Mouse (Mus musculus) gastrocnemius, adult 18-20 months (tissue): Measurements from ENCODE around the gene Clic1. TPM values are rescaled to one million over a fixed set of nuclear protein-coding genes. Genes with fewer than 3 reads are reported as not detected.

Source experiments
- DNase-seq: peaks from one replicate; pipeline ENCODE4 v3.0.0; 2021; ENCODE audit warnings: low spot score
- total RNA-seq, 2 experiments: library from RNA; stranded (reverse); gene quantifications; 2 replicates each; pipeline ENCODE4 v1.2.3; 2021

Gene Clic1
- total RNA-seq, 2 experiments from 2014 or later = 7.5 to 11.6 TPM

DNA sequence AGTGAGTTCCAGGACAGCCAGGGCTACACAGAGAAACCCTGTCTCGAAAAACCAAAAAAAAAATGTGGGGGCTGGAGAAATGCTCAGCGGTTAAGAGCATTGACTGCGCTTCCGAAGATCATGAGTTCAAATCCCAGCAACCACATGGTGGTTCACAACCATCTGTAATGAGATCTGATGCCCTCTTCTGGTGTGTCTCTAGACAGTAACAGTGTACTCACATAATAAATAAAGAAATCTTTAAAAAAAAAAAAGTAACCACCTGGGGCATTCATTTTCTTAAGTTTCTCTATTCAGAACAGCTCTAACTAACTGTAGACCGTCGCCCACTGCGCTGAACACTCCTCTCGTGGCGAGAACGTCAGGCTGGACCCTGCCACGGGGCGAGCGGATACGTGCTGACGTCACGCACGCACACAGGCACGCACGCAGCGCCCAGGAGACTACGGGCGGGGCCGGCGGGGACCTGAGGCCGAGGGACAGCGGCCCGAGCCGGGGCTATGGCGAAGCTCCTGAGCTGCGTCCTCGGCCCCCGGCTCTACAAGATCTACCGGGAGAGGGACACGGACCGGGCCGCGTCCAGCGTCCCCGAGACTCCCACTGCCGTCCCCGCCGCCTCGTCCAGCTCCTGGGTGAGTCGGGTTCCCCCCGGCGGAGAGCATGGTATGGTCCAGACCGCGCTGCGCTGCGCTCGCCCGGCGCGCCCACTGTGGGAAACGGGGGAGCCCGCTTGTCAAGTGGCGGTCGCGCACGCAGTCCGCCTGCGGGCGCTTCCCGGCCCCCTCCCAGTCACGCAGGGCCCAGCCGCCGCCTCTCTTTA lies 39.3 kb downstream of the Clic1 start, which contains the start of gene Abhd16a:
Gene Abhd16a, plus strand, starts transcription at position 439 of the 820 bp plus-strand sequence.
- peak; percentile 94 for DNase-seq

DNA sequence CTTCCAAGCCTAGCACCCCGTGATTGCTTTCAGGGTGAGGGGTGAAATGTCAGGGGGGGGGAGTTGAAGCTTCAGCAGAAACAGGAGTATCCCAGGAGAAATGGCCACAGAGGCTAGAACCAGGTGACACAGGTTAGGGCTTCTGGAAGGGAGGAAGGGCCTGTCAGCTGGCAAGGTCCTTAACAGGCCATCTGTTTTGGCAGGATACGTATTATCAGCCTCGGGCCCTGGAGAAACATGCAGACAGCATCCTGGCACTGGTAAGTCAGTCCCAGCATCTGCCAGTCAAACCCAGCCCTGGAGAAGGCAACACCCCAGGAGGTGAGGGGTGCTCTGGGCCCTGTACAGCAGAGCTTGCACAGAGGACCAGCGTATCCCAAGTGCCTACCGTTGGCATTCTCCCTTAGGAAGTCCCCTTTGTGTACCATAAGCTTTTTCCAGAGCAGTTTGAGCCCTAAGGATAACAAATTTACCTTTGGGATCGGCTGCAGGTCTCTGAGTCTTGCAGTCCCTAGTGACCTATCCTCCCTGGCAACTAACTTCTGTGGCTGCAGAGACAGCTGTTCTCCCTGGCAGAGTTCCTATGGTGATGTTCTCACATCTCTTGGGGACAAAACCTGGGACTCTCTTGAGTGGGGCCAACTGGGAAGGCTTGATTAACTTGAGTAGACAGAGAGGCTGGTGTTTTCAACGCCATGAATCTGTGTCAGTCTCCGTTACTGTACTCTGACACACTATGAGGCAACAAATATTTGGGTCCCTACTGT lies 40.6 kb downstream of the Clic1 start:
- DNase-seq = peak; percentile 69

DNA sequence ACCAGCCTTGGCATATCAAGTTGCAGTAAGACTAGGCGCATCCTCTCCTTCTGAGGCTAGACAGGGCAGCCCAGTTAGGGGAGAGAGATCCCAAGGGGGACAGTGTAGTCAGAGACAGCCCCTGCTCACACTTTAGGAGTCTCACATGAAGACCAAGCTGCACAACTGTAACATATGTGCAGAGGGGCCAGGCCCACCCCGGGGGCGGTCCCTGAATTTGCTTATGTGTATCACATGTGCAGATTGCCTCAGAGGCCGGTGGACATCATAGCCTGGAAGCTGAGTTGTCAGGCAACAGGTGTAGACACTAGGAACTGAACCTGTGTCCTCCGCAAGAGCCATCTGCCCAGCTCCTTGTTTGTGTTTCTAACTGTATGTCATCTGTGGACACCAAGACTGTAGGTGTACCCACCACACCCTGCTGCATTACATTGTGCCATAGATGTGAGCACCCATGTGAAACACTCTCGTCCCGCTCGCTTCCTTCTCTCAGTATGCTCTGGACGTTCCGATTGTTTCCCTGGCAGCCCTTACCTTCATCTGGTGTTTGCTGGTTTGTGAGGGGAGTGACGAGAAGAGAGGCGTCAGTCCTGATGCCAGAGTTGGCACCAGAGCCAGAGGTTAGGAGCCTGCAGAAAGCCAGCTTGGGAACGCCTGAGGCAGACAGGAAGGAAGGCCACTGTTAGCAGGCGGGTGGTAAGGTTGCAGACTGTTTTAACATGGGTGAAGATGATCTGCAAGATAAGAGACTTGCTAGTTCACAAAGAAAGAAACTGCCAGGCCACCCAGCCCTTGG lies 42.8 kb downstream of the Clic1 start:
- no peak for DNase-seq

DNA sequence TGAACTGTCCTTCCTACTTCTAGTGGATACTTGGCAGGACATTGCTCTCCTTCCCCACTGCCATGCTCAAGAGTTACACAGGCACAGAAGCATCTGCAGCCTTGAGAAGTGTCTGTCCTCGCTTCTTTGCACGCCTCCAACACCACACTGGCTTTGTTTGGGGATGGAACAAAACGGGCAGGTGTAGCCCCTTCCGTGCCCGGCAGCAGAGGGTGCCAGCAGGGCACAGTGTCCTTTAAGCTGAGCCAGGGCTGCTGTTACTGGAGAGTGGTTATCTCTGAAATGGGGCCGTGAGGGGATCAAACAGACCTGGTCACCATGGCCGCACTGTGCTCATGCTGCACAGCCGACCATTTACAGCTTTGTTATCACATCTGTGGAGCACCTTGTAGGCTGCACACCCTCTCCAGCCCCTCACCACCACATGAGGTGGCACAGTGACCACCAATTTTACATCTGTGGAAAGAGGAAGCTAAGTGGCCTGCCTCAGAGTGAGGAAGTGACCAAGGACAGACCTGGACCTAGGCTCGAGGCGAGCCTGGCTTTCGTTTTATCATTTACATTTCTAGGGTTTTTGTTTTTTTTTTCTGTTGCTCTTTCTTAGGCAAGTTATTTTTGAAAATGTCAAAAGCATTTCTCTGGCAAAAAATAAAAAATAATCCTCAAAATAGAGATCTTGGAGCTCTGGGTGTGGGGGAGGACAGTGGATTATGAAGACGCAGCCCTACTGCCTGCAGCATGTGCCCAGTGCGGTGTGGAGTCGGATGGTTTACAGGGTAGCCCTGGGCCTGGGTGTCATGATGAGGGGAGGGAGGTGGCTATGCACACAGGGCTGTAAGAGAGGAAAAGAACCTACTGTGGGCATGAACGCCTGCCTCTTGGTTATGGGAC lies 45.0 kb downstream of the Clic1 start:
- no peak for DNase-seq

DNA sequence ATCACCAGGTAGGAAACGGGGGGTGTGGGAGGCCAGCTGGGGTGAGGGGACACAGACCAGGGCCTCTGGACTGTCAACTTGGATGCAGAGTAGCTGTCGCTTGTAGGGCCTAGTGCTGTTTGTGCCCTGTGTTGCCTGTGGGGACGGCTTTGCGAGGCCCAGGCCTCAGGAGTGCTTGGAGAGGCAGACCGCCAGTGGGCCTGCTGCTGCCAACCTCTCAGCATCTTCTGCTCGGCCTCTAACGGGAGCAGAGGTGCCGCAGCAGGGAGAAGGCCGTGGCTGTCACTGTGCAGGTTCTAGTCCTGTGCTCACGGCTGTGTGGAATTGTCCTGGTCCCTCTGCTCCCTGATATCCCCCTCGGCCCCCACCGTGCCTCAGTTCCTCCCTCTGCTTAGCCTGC lies 46.8 kb downstream of the Clic1 start:
- DNase-seq = no peak

DNA sequence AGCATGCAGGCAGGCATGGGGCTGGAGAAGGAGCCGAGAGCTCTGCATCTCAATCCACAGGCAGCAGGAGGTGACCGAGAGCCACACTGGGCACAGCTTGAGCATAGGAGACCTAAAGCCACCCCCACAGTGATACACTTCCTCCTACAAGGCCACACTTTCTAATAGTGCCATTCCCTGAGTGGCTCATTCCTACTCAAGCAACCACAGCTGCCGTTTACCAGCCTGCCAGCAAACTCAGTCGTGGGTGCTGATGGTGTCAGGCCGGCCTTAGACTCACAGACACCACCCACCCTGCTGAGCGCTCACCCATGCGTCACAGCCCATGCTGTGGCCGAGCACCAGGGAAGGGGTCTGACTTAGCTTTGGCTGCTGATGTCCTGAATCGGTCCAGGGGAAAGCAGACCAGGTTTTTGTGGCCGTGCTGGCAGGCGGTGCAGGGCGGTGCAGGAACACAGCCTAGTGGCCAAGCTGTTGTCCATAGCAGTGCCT lies 47.4 kb downstream of the Clic1 start:
- no peak for DNase-seq

DNA sequence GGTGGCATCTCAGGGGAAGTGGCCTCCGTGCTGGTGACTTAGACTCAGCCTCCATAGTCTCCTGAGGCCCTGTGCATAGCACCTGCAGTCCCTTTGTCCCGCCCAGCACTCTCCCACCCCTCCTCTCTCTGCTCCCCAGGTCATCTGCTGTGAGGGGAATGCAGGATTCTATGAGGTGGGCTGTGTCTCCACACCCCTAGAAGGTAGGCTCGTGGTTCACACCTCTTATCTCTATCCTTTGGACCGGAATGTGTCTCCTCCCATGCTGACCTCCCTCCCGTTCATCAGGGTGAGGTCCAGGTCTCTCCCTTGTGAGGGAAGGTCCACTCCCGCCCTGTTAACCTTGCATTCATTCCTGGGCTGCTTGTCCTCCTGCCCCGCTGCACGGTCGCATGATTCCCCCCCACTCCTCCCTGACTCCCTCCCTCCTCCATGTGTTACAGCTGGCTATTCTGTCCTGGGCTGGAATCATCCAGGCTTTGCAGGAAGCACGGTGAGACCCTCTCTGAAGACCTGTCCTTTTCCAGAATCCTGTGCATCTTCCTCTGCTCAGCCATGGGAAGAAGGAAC lies 50.5 kb downstream of the Clic1 start:
- DNase-seq = no peak

DNA sequence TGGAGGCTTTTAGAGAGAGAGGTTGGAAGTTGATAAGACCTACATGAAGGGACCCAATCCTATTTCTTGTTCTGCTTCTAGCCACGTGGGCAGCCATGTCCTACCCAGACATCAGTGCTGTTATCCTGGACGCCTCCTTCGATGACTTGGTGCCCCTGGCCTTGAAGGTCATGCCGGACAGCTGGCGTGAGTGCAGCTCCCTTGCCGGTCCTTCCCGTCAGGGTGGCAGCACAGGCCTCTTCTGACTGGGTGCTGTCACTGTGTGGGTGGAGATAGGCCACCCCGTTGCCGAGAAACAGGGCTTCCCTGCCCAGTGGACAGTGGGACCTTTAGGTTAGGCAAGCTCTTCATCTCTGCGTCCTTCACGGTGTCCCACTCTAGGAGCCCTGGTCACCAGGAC lies 51.4 kb downstream of the Clic1 start:
- no peak for DNase-seq

DNA sequence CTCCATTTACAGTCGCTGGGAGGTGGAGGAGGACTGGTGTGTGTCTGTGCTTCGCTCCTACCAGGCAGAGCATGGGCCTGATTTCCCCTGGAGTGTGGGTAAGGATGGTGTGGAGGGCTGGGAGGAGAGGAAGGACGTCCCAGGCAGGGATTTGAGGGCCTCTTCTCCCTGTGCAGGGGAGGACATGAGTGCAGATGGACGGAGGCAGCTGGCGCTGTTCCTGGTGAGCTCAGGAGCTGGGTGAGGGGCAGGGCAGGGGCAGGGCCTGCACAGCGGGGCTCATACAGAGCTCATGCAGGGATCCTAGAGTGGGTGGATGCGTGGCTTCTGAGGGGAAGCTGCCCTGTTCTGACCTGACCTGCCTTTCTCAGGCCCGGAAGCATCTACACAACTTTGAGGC lies 52.5 kb downstream of the Clic1 start:
- no peak for DNase-seq

DNA sequence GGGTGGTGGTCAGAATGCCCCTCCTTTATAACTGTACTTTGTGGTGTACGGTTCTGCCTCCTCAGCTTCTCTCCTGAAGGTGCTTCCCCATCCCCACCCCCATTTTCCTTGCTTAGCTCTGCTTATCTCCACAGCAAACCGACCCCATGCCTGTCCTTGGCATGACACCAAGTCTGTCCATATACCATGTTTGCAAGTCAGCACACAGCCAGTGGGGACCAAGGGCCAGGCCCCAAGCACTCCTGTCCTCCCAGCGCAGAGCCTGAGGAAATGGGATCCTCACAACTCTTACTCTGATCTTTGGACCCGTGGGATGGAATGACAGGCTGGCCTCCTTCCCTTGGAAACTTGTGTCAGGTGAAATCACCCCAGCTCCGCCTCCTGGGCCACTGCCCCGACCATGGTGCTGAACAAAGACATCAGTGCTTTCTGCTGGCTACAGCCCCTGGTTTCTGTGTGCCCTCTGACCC lies 53.5 kb downstream of the Clic1 start:
- DNase-seq = peak; percentile 51

DNA sequence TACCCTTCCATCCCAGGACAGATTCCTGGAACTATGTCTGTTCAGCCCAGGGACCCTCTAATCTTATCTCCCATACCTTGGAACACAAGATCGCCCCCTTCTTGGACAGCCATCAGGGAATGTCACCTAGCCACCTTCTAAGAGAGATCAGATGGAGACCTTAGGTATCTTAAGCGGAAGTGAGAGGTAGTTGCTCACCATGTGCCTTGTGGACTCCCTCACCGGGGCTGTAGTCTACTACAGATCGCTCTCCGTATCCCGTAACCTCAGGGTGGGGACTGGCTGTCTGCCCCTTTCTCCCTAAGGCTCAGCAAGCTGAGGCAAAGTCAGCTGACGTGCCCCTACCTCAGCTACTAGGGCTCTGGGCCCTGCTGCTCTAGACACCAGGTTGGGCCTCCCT lies 54.3 kb downstream of the Clic1 start:
- DNase-seq = no peak

DNA sequence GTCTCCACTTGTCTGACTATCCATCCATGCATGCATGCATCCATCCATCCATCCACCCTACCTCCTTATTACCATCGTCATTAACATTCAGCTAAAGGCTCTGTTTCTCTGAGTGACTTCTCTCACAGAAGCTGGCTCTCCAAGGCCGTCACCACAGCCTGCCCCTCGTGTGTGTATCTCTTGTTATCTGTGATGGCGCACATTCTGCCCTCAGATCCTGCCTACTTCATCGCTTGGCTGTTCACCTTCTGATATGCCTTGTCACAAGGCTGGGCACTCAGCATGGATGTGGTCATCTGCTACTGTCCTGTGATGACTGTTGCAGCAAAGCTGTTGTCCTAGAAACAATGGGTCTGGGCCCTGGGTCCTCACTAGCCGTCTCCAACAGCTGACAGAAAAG lies 55.0 kb downstream of the Clic1 start:
- DNase-seq = no peak

DNA sequence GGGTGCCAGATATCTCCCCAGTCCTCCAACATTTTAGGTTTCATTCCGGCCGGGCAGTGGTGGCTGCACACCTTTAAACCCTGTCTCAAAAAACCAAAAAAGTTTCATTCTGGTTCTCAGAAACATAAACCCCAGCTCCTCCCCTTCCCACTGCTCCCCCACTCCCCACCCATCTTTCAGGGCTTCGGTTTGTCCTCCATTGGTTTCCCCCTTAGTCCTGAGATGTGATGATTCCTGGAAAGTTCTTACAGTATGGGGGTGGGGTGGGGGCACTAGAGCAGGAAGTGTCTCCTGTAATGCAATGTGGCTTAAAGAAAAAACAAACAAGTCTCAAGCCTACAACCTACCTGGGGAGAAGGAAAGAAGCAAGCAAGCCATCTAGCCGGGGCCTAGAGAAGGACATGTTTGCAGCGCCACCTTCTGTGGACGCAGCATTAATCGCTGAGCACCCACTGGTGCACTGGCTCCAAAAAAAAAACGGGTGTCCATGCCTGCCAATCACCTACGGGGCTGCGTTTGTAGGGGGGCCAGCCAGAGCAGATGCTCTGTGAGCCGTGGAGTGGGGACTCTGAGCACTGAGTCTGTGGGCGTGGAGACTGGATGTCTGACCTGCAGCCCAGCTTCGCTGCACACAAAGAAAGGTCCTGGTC lies 56.1 kb downstream of the Clic1 start:
- no peak for DNase-seq

DNA sequence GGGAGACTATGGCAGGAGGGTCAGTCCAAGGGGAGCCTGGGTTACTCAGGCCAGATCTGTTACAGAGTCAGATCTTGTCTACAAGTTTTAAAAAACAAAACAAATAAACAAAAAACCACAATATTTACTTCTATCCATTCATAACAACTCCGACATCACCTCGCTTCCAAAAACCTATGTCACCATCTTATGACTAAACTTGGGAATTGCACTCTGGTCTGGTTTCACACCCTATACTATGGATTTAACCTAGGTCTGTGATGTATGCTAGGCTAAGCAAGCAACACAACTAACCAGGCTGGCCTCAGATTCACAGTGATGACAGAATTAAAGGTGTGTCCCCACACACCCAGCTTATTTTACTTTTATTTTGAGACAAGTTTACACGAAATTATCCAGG lies 56.8 kb downstream of the Clic1 start:
- no peak for DNase-seq

DNA sequence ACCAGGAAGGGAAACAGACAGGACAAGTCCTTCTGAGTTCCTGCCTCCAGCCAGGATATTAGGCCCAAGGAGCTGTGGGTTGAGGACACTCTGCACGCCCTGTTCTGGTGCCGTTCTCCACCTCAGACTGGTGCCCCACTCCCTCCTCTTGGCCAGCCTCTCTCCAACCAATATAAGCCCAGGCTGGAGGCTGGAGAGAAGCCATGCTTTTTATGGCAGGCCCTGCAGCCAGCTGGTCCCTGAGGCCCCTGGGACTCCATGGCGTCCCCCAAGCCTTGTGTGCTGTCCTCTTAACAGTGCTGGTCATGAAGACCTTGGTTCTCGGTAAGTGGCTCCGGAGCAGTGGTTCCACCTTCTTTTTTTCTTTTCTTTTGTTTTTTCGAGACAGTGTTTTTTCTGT lies 58.3 kb downstream of the Clic1 start, which contains the start of gene Ly6g5c:
Gene Ly6g5c, plus strand, starts transcription at position 183 of the 400 bp plus-strand sequence.
- no peak for DNase-seq
